ENCODE assay signal across 31 mouse cellular contexts in genomic region chr6:134417886-134418285, GRCm38 (mm10). TPM values are rescaled to one million over a fixed set of nuclear protein-coding genes. Genes with fewer than 3 reads are reported as not detected.
DNase-seq lines count a peak whose midpoint lies in the region; ATAC-seq lines count a peak whose summit lies in the region.
"Had no signal": no experiment of that assay in that cellular context is flagged by ENCODE, and none has a peak within 500 bp of the region (broad histone marks: within the 10 kb centered on the region; RNA-seq: fewer than 3 reads in every experiment).

No protein-coding gene starts in this region.

- H3K4me3 ChIP-seq in forebrain, embryonic 11.5 days (ENCODE audit: low read depth, low read length) = no peak overlapping the region
- H3K4me3 ChIP-seq in forebrain, embryonic 12.5 days (replicated peaks) = no peak overlapping the region
- H3K4me3 ChIP-seq in midbrain, embryonic 12.5 days = no peak overlapping the region
- no peak overlapping the region for H3K4me3 ChIP-seq in midbrain, embryonic 10.5 days
- H3K4me3 ChIP-seq in midbrain, embryonic 14.5 days (replicated peaks; ENCODE audit: low read depth, low read length) = no peak overlapping the region
- H3K4me3 ChIP-seq: heart, embryonic 10.5 days; hindbrain, embryonic 13.5 days; limb, embryonic 10.5 days; limb, embryonic 15.5 days; liver, embryonic 13.5 days had no signal

- H3K27ac ChIP-seq in forebrain, embryonic 11.5 days (ENCODE audit: low read depth, low read length) = no peak overlapping the region
- H3K27ac ChIP-seq in forebrain, embryonic 12.5 days = no peak overlapping the region
- no peak overlapping the region for H3K27ac ChIP-seq in midbrain, embryonic 12.5 days (replicated peaks)
- no peak overlapping the region for H3K27ac ChIP-seq in midbrain, embryonic 10.5 days (replicated peaks)
- H3K27ac ChIP-seq in midbrain, embryonic 14.5 days (replicated peaks; ENCODE audit: low read depth, low read length) = no peak overlapping the region
- H3K27ac ChIP-seq: heart, embryonic 10.5 days; hindbrain, embryonic 13.5 days; limb, embryonic 10.5 days; limb, embryonic 15.5 days; liver, embryonic 13.5 days; macrophage had no signal

- H3K4me2 ChIP-seq in forebrain, embryonic 11.5 days (ENCODE audit: low read depth, low read length, severe bottlenecking) = no peak overlapping the region
- H3K4me2 ChIP-seq in forebrain, embryonic 12.5 days = no peak overlapping the region
- H3K4me2 ChIP-seq in midbrain, embryonic 12.5 days (replicated peaks) = no peak overlapping the region
- no peak overlapping the region for H3K4me2 ChIP-seq in midbrain, embryonic 14.5 days (ENCODE audit: low read length)
- H3K4me2 ChIP-seq: hindbrain, embryonic 13.5 days; limb, embryonic 15.5 days; liver, embryonic 13.5 days had no signal

- WGBS in forebrain, embryonic 11.5 days = 81% methylated on average over 3 of the region's 3 CpGs
- WGBS in forebrain, embryonic 12.5 days = 77% methylated on average over 3 of the region's 3 CpGs
- 77% methylated on average over 3 of the region's 3 CpGs for WGBS in midbrain, embryonic 12.5 days
- 80% methylated on average over 3 of the region's 3 CpGs for WGBS in midbrain, embryonic 10.5 days
- WGBS in midbrain, embryonic 14.5 days = 72% methylated on average over 3 of the region's 3 CpGs

- H3K27me3 ChIP-seq in forebrain, embryonic 11.5 days (ENCODE audit: control insufficient read depth, insufficient read depth, low read length) = no peaks in the 10 kb centered on the region
- H3K27me3 ChIP-seq in forebrain, embryonic 12.5 days = no peaks in the 10 kb centered on the region
- no peaks in the 10 kb centered on the region for H3K27me3 ChIP-seq in midbrain, embryonic 12.5 days
- no peaks in the 10 kb centered on the region for H3K27me3 ChIP-seq in midbrain, embryonic 10.5 days (ENCODE audit: low read depth, poor library complexity, severe bottlenecking)
- H3K27me3 ChIP-seq in midbrain, embryonic 14.5 days (ENCODE audit: control insufficient read depth, insufficient read depth, low read length) = no peaks in the 10 kb centered on the region
- H3K27me3 ChIP-seq: hindbrain, embryonic 13.5 days; limb, embryonic 15.5 days; Patski had no signal

- H3K9me3 ChIP-seq in forebrain, embryonic 11.5 days (ENCODE audit: control insufficient read depth, low read length) = no peaks in the 10 kb centered on the region
- no peaks in the 10 kb centered on the region for H3K9me3 ChIP-seq in forebrain, embryonic 12.5 days
- H3K9me3 ChIP-seq in midbrain, embryonic 12.5 days = no peaks in the 10 kb centered on the region
- H3K9me3 ChIP-seq in midbrain, embryonic 10.5 days (replicated peaks) = no peaks in the 10 kb centered on the region
- H3K9me3 ChIP-seq in midbrain, embryonic 14.5 days (ENCODE audit: control insufficient read depth, low read length) = no peaks in the 10 kb centered on the region
- H3K9me3 ChIP-seq: G1E; heart, embryonic 10.5 days; hindbrain, embryonic 13.5 days; limb, embryonic 10.5 days; limb, embryonic 15.5 days; liver, embryonic 13.5 days had no signal

- H3K9ac ChIP-seq in forebrain, embryonic 11.5 days (ENCODE audit: low read length) = no peak overlapping the region
- H3K9ac ChIP-seq in forebrain, embryonic 12.5 days = no peak overlapping the region
- no peak overlapping the region for H3K9ac ChIP-seq in midbrain, embryonic 12.5 days (replicated peaks)
- no peak overlapping the region for H3K9ac ChIP-seq in midbrain, embryonic 14.5 days (replicated peaks; ENCODE audit: low read length)
- H3K9ac ChIP-seq: hindbrain, embryonic 13.5 days; limb, embryonic 15.5 days; liver, embryonic 13.5 days had no signal

- H3K36me3 ChIP-seq in forebrain, embryonic 11.5 days (ENCODE audit: control insufficient read depth, insufficient read depth, low read length) = no peaks in the 10 kb centered on the region
- no peaks in the 10 kb centered on the region for H3K36me3 ChIP-seq in forebrain, embryonic 12.5 days (replicated peaks)
- no peaks in the 10 kb centered on the region for H3K36me3 ChIP-seq in midbrain, embryonic 12.5 days
- H3K36me3 ChIP-seq in midbrain, embryonic 10.5 days = no peaks in the 10 kb centered on the region
- no peaks in the 10 kb centered on the region for H3K36me3 ChIP-seq in midbrain, embryonic 14.5 days (ENCODE audit: control insufficient read depth, insufficient read depth, low read length)
- H3K36me3 ChIP-seq: G1E; heart, embryonic 10.5 days; hindbrain, embryonic 13.5 days; limb, embryonic 10.5 days; limb, embryonic 15.5 days; liver, embryonic 13.5 days had no signal

- no peaks in the 10 kb centered on the region for H3K4me1 ChIP-seq in forebrain, embryonic 11.5 days (replicated peaks; ENCODE audit: control insufficient read depth, insufficient read depth, low read length)
- no peaks in the 10 kb centered on the region for H3K4me1 ChIP-seq in forebrain, embryonic 12.5 days
- H3K4me1 ChIP-seq in midbrain, embryonic 12.5 days = no peaks in the 10 kb centered on the region
- no peaks in the 10 kb centered on the region; the same call in 1 of the 2 replicates for H3K4me1 ChIP-seq in midbrain, embryonic 10.5 days
- H3K4me1 ChIP-seq in midbrain, embryonic 14.5 days (ENCODE audit: control insufficient read depth, insufficient read depth, low read length) = no peaks in the 10 kb centered on the region
- H3K4me1 ChIP-seq: hindbrain, embryonic 13.5 days; liver, embryonic 13.5 days had no signal

- ATAC-seq in forebrain, embryonic 11.5 days (replicated peaks; ENCODE audit: low FRiP score) = no peak
- no peak for ATAC-seq in forebrain, embryonic 12.5 days (ENCODE audit: low FRiP score)
- 0 out of 2 replicates have a peak, but pooled peaks have one; percentile 23 for ATAC-seq in midbrain, embryonic 12.5 days (ENCODE audit: low FRiP score, low read depth)
- no peak for ATAC-seq in midbrain, embryonic 14.5 days (ENCODE audit: low FRiP score, low TSS enrichment)
- no peak for ATAC-seq in frontal cortex, adult (ENCODE audit: low TSS enrichment)
- ATAC-seq: intestine, postnatal 0 days; Patski had no signal

- DNase-seq in forebrain, embryonic 11.5 days (ENCODE audit: low spot score) = peak; percentile 40
- DNase-seq in midbrain, embryonic 10.5 days (ENCODE audit: low spot score) = no peak
- peak; percentile 13 for DNase-seq in midbrain, embryonic 14.5 days
- DNase-seq in natural killer cell, adult 2 months (ENCODE audit: low spot score in 2 of 2) = no peak
- DNase-seq: adrenal gland, postnatal 36 days; cerebellum, adult 2 months; cerebellum, postnatal 25 days; gastrocnemius, postnatal 25 days; heart, postnatal 4 days; kidney, adult 9 months; kidney, postnatal 10 days; layer of hippocampus, postnatal 36 days; liver, embryonic 13.5 days; lung, adult 2 months; lung, postnatal 10 days; right cerebral cortex, adult 18-20 months; spleen, adult 18-20 months; thymus, postnatal 14 days had no signal

RNA-seq across cellular contexts. Expression of gene Bcl2l14, which starts 21.8 kb away (rescaled TPM):
- polyA plus RNA-seq in forebrain, embryonic 11.5 days (2014; fragmentation: Nextera tagmentation; extraction: Ambion mirVana) = 0.24 and 0.33 TPM in 2 replicates
- 0.21 and 0.34 TPM in 2 replicates for polyA plus RNA-seq in forebrain, embryonic 12.5 days (2016; fragmentation: Nextera tagmentation; extraction: Ambion mirVana)
- polyA plus RNA-seq in midbrain, embryonic 12.5 days (2016; fragmentation: Nextera tagmentation; extraction: Ambion mirVana) = 0.10 TPM in 1 of 2 replicates, not detected in the other
- 0.09 and 0.12 TPM in 2 replicates for polyA plus RNA-seq in midbrain, embryonic 10.5 days (2016; fragmentation: Nextera tagmentation; extraction: Ambion mirVana)
- not detected in 2 replicates for polyA plus RNA-seq in midbrain, embryonic 14.5 days (2014; fragmentation: Nextera tagmentation; extraction: Ambion mirVana)
- polyA plus RNA-seq: cerebellum, adult 2 months; frontal cortex, adult 2 months; G1E; heart, postnatal 0 days; Patski had no signal

Comparison
In these comparisons a context has a peak if more than half of its experiments do, and no peak if none do; other contexts are left out.
1. DNase-seq: peak in forebrain, embryonic 11.5 days (single experiment) and midbrain, embryonic 14.5 days (single experiment); none in midbrain, embryonic 10.5 days (single experiment) and natural killer cell, adult 2 months (0 of 2).